Mouse (Mus musculus): ENCODE measurements at regions not wholly inside any gene's neighbourhood (a gene's known extent, or its start where the extent isn't known, plus 50 kb on each side); places are given as distances from the start of the nearest gene placed in this dataset.

GRCm38 (mm10) chr8:60241366-60241765 is 261.6 kb downstream of the Gm10283 start:
- TF ChIP-seq ZNF384 (IDR thresholded peaks at IDR 0.05; ENCODE audit: low read depth, low read length) (no peak), ZC3H11A (IDR thresholded peaks at IDR 0.05; ENCODE audit: borderline replicate concordance, low read depth, low read length) (no peak), MAFK (IDR thresholded peaks at IDR 0.05; ENCODE audit: insufficient read depth, low read depth, low read length) (no peak), CHD2 (IDR thresholded peaks at IDR 0.05; ENCODE audit: low read depth, low read length) (no peak), HCFC1 (IDR thresholded peaks at IDR 0.05; ENCODE audit: borderline replicate concordance, insufficient read depth, low read length) (no peak)

Data from ES-E14 (cell line).